ENCODE assay signal across 8 mouse cellular contexts in the genomic region with DNA sequence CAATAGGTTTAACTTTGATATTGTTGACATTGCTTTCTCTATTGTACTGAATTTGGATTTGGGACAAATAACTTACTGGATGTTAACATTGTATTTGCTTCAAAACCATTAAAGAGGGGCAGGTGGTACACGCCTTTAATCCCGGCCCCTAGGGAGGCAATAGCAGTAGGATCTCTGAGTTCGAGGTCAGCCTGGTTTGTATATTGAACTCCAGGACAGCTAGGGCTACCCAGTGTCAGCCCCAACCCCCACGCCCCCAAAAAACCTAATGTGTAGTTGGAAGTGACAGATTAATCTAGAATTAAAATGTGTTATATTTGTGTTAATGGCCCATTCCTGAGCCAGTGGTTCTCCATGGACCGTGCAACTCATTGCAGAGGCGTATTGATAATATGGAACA. TPM values are rescaled to one million over a fixed set of nuclear protein-coding genes. Genes with fewer than 3 reads are reported as not detected.
A peak's percentile ranks its signal among the peaks of the same experiment; 100 is the strongest.
DNase-seq lines count a peak whose midpoint lies in the region; ATAC-seq and TF ChIP-seq lines count a peak whose summit lies in the region.

No protein-coding gene starts in this region.

- WGBS in kidney, adult 2 months = 20% methylated on average over 6 of the region's 6 CpGs
- 27% methylated on average over 6 of the region's 6 CpGs for WGBS in hindbrain, embryonic 15.5 days
- 28% methylated on average over 6 of the region's 6 CpGs for WGBS in midbrain, embryonic 14.5 days

- no peak for ATAC-seq in hindbrain, embryonic 15.5 days (ENCODE audit: low FRiP score, low read depth)
- no peak for ATAC-seq in midbrain, embryonic 14.5 days (ENCODE audit: low FRiP score, low TSS enrichment)

- H3K36me3 ChIP-seq in kidney, adult 2 months (ENCODE audit: control insufficient read depth, insufficient read depth, low read length) = no peaks in the 10 kb centered on the region
- H3K36me3 ChIP-seq in hindbrain, embryonic 15.5 days = no peaks in the 10 kb centered on the region
- H3K36me3 ChIP-seq in midbrain, embryonic 14.5 days (ENCODE audit: control insufficient read depth, insufficient read depth, low read length) = no peaks in the 10 kb centered on the region

- H3K27ac ChIP-seq in kidney, adult 2 months (ENCODE audit: insufficient read depth, low read depth, low read length) = peak overlapping the region; percentile 83; the same call in 1 of the 2 replicates
- peak overlapping the region; percentile 94 for H3K27ac ChIP-seq in hindbrain, embryonic 15.5 days (replicated peaks)
- H3K27ac ChIP-seq in midbrain, embryonic 14.5 days (replicated peaks; ENCODE audit: low read depth, low read length) = peak overlapping the region; percentile 93

- peak overlapping the region; percentile 88 for H3K9ac ChIP-seq in hindbrain, embryonic 15.5 days
- peak overlapping the region; percentile 86 for H3K9ac ChIP-seq in midbrain, embryonic 14.5 days (replicated peaks; ENCODE audit: low read length)

- peak overlapping the region; percentile 65 for H3K4me2 ChIP-seq in hindbrain, embryonic 15.5 days
- peak overlapping the region; percentile 66 for H3K4me2 ChIP-seq in midbrain, embryonic 14.5 days (ENCODE audit: low read length)

- DNase-seq in kidney, adult 2 months = peak; percentile 30
- DNase-seq in kidney, adult 8-10 months = no peak
- DNase-seq in c-Kit-negative CD71-positive TER-119-positive erythroid progenitor cells, embryonic 14.5 days (ENCODE audit: low read depth, low spot score) = peak; percentile 34
- DNase-seq in midbrain, embryonic 14.5 days = no peak
- DNase-seq in MN1 (ENCODE audit: low spot score) = no peak
- no peak for DNase-seq in frontal cortex, postnatal 14 days (ENCODE audit: low spot score in 2 of 2)
- no peak for DNase-seq in thymus, adult 18-20 months

- no peak for TF ChIP-seq CTCF in kidney, adult 2 months (conservative IDR thresholded peaks at IDR 0.05; ENCODE audit: insufficient read depth, insufficient read length, low read depth, low read length)

- peaks cover 10% of the 10 kb centered on the region for H3K4me1 ChIP-seq in kidney, adult 2 months (ENCODE audit: control insufficient read depth, insufficient read depth, low read length)
- H3K4me1 ChIP-seq in hindbrain, embryonic 15.5 days (replicated peaks) = peaks cover 23% of the 10 kb centered on the region
- H3K4me1 ChIP-seq in midbrain, embryonic 14.5 days (ENCODE audit: control insufficient read depth, insufficient read depth, low read length) = peaks cover 16% of the 10 kb centered on the region

- no peaks in the 10 kb centered on the region for H3K9me3 ChIP-seq in hindbrain, embryonic 15.5 days
- no peaks in the 10 kb centered on the region for H3K9me3 ChIP-seq in midbrain, embryonic 14.5 days (ENCODE audit: control insufficient read depth, low read length)

- H3K4me3 ChIP-seq in kidney, adult 2 months (ENCODE audit: insufficient read depth, low read depth, low read length) = peak overlapping the region; percentile 86
- H3K4me3 ChIP-seq in hindbrain, embryonic 15.5 days = peak overlapping the region; percentile 96
- peak overlapping the region; percentile 90 for H3K4me3 ChIP-seq in midbrain, embryonic 14.5 days (replicated peaks; ENCODE audit: low read depth, low read length)

- no peak for TF ChIP-seq POLR2A in kidney, adult 2 months (IDR thresholded peaks at IDR 0.05; ENCODE audit: low read depth, low read length)

- no peaks in the 10 kb centered on the region for H3K27me3 ChIP-seq in kidney, adult 2 months (replicated peaks; ENCODE audit: control insufficient read depth, insufficient read depth, low read length)
- H3K27me3 ChIP-seq in hindbrain, embryonic 15.5 days = no peaks in the 10 kb centered on the region
- no peaks in the 10 kb centered on the region for H3K27me3 ChIP-seq in midbrain, embryonic 14.5 days (ENCODE audit: control insufficient read depth, insufficient read depth, low read length)

RNA-seq across cellular contexts. Expression of a gene that starts 1.0 kb away (rescaled TPM):
- polyA plus RNA-seq in kidney, adult 2 months (2012; rRNA removed) = 227 and 313 TPM in 2 replicates
- polyA plus RNA-seq in hindbrain, embryonic 15.5 days (2015; fragmentation: Nextera tagmentation; extraction: Ambion mirVana) = 50.6 and 59.6 TPM in 2 replicates
- 42.5 and 54.5 TPM in 2 replicates for polyA plus RNA-seq in midbrain, embryonic 14.5 days (2014; fragmentation: Nextera tagmentation; extraction: Ambion mirVana)

RNA-seq across cellular contexts. Expression of a gene that starts 27.8 kb away (rescaled TPM):
- 6.6 and 7.9 TPM in 2 replicates for polyA plus RNA-seq in kidney, adult 2 months (2012; rRNA removed)
- 42.2 and 45.2 TPM in 2 replicates for polyA plus RNA-seq in hindbrain, embryonic 15.5 days (2015; fragmentation: Nextera tagmentation; extraction: Ambion mirVana)
- 48.5 and 57.6 TPM in 2 replicates for polyA plus RNA-seq in midbrain, embryonic 14.5 days (2014; fragmentation: Nextera tagmentation; extraction: Ambion mirVana)

RNA-seq across cellular contexts. Expression of a gene that starts 47.5 kb away (rescaled TPM):
- polyA plus RNA-seq in kidney, adult 2 months (2012; rRNA removed) = 41.3 and 45.1 TPM in 2 replicates
- 5.9 and 6.3 TPM in 2 replicates for polyA plus RNA-seq in hindbrain, embryonic 15.5 days (2015; fragmentation: Nextera tagmentation; extraction: Ambion mirVana)
- polyA plus RNA-seq in midbrain, embryonic 14.5 days (2014; fragmentation: Nextera tagmentation; extraction: Ambion mirVana) = 6.3 and 6.4 TPM in 2 replicates

Comparison
In these comparisons a context has a peak if more than half of its experiments do, and no peak if none do; other contexts are left out.
1. DNase-seq: peak in kidney, adult 2 months (single experiment) and c-Kit-negative CD71-positive TER-119-positive erythroid progenitor cells, embryonic 14.5 days (single experiment); none in kidney, adult 8-10 months (0 of 2), midbrain, embryonic 14.5 days (single experiment), MN1 (single experiment), frontal cortex, postnatal 14 days (0 of 2) and thymus, adult 18-20 months (0 of 2).
2. Peak in every context shown above with its lines, with median percentiles within 50 percentile points of each other: H3K27ac ChIP-seq and H3K4me3 ChIP-seq.